Mouse (Mus musculus): Measurements from ENCODE around the gene Fbxo3.

- TF ChIP-seq CTCF (IDR thresholded peaks at IDR 0.05; ENCODE audit: low read depth) (no peak), EP300 (optimal IDR thresholded peaks at IDR 0.05) (no peak)
These were observed 2.9 kb downstream of the Fbxo3 start for GRCm38 (mm10) chr2:104030381-104030780.
